Mouse (Mus musculus) ES-CJ7 (cell line): ENCODE data around the gene Rnf126.

Experiments used
- DNase-seq: peaks from one replicate; pipeline ENCODE4 v3.0.0; 2011; ENCODE audit warnings: low read depth, low spot score

Rnf126 gene

DNA sequence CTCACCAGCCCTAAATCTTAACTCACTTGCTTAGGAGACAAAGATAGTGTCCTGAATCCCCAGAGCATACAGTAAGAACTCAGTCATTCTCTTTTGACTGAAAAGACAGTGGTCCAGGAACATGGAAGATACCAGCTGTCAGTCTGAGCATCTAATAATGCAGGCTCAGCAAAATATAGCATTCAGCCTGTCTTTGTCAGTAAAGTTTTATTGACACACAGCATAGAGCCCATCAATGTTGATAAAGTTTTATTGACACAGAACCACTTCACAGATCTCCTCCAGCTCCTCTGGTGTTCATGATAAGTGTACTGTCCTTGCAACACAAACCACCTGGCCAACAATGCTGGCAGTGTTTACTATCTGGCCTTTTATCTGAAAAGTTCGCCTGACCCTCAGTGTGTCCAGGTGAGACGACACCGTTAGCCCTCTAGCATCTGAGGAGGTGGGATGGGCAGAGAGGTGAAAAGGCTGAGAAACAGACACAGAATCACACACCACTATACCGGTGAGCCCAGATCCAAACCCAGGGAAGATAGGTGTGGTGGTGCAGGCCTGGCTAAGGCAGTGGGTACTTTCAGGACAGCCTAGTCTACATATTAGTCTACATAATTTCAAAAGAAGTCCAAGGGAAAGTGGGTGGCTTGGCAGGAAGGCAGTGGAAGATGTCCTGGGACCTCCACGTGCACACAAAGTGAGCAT, 25.7 kb upstream of the Rnf126 start:
- DNase-seq: no peak

DNA sequence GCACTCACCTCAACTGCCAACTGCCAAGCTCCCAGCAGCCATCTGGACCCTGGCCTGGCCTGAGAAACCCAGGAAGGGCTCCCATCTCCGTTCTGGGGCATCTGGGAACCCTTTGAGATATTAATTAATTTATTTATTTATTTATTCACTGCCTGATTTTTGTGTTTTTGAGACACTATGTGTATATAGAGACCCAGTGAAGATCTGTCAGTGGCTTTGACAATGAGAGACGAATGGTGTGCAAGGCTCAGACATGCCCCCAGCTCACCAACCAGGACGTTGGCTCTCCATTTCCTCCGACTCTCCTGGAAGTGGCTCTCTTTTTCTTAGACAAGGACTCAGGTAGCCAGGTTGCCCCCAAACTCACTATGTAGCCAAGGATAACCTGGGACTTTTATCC, 24.1 kb upstream of the Rnf126 start, which contains the start of gene Prss57:
Gene Prss57 (minus strand): TSS at position 101 of the 400 bp plus-strand sequence.
- no peak for DNase-seq

DNA sequence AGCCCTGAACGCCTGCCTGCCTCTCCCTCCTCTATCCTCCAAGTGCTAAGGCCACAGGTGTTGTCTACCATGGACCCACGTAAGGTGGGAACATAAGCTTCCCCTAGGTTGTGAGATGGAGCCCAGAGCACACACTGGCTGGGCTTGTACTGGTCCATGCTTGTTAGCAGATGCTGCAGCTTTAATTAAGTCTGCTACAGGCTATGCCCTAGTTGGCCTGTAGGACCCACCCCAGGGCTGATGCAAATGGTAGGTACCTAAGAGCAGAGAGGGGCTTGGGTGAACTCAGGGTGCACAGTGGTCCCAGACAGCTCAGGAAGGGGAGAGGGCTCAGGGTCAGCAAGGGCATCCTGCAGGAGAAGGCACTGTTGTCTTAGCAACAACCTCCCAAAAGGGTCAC, 22.8 kb upstream of the Rnf126 start:
- no peak for DNase-seq

DNA sequence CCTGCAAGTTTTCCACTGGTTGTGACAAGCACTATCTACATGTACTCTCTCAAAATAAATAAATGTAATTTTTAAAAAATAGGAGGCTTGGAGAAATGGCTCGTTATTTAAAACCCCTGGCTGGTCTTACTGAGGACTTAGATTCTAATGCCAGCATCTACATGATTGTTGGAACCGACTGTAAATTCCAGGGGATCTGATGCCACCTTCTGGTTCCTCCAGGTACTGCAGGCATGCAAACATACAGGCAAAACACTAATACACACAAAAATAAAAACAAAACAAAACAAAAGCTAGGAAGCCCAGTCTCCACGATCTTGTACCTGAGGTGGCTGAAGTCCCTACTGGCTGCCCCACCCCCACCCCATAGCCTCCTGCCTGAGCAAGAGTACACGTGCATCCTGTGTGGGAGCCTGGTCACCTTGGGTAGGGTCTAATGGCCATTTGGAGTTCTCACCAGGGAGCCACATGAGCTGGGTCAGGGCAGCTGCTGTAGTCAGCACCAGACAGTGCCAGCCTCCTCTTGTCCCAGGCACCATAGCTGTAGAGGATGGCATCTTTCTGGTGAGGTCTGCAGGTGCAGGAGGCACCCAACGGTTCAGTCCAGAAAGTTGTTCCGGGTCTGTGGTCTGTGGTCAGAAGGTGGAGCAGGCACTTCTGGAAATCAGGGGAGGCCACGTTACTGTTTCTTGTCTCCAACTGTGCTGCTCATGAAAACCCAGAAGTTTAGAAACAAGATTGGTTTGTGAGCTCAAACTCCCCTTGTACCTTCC, 21.8 kb upstream of the Rnf126 start:
- peak; percentile 70 for DNase-seq

DNA sequence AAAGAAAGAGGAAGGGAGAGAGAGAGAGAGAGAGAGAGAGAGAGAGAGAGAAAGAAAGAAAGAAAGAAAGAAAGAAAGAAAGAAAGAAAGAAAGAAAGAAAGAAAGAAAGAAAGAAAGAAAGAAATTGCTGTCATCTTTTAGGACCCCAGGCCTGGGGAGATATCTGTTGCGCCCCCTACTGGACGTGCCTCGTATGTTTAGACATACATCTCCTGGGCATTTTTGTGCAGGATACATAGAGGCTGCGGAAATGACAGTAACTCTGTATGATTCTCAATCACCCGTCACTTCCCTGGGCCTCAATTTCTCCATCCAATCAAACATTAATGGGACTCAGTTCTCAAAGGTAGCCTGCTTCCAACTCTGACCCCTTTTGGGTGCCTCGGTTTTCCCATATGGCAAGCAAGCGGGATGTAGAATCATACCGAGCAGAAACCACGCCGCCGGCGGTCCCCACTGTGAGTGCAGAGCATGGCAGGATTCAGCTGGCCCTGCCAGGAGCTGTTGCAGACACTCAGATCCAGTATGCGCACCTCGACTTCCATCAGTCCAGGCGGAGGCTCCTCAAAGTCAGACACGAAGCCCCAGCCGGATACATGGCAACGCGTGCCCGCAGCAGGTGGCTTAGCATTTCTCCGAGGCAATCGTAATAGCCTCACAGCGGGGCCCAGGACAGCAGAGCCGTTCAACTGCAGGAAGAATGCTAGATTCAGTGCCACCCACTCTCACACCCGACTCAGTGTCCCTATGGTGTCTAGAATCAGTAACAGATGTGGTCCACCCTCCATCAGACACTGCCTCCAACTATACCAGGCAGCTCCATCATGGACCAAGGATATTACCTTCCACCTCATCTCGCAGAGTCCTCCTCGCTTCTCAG, 17.4 kb upstream of the Rnf126 start:
- DNase-seq: peak; percentile 76

DNA sequence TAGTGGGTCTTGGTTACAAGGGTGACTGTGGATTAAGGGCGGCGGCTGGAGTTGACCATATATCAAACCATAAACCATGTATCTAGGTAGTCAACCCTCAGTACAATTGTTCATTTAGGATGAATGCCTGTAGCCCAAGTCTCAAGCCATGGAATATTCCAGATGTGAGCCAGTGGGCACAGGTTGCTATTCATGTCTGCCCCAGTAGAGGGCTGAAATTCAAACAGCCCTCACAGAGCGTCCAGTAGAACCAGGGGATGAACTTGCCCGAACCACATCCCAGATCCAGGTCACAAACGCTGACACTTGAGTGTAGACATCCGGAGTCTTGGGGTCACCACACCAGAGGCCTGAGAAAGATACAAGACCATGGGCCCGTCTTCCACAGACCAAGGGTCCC, 16.3 kb upstream of the Rnf126 start:
- peak; percentile 62 for DNase-seq

DNA sequence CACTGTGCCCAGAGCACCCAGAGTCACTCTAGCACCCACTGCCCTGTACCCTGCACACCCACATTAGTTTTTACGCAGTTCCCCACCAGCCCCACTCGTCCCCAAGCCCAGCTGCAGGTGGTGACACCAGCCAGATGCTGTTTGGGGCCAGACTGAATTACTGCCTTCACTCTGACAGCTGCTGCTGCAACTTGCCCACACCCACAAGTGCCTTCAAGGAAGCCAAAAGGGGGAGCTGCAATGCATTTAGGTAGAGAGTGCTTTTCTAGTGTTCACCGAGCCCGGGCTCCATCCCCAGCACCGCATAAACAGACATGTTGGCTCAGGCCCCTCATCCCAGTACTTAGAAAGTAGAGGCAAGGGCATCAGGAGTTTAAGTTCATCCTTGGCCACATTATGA, 15.2 kb upstream of the Rnf126 start:
- DNase-seq: no peak

DNA sequence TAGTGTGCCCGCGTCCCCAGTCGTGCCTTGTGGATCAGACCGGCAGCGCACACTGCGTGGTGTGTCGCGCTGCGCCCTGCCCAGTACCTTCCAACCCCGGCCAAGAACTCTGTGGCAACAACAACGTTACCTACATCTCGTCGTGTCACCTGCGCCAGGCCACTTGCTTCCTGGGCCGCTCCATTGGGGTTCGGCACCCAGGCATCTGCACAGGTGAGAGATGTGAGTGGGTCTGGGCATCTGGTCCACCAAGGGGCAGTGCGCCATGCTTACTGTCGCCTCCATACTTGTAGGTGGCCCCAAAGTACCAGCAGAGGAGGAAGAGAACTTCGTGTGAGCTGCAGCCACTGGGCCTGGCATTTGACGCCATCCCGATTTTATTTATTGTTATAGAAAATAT, 14.4 kb upstream of the Rnf126 start:
- DNase-seq: no peak

DNA sequence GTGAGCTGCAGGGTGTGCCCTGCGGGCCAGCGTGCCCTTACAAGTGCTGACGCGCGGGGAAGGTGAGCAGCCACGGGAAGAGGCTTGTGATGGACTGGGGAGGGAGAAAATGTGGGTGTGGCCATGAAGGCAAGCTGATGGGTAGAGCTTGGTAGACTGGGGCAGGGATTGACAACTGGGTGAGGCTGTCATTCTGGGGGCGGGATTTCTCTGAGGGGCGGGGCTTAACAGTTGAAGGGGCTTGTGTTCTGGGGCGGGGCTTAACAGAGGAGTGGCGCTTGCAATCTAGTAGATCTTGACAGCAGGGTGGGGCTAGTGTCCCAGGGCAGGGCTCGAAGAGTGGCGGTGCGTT, 13.9 kb upstream of the Rnf126 start:
- DNase-seq: peak; percentile 94

DNA sequence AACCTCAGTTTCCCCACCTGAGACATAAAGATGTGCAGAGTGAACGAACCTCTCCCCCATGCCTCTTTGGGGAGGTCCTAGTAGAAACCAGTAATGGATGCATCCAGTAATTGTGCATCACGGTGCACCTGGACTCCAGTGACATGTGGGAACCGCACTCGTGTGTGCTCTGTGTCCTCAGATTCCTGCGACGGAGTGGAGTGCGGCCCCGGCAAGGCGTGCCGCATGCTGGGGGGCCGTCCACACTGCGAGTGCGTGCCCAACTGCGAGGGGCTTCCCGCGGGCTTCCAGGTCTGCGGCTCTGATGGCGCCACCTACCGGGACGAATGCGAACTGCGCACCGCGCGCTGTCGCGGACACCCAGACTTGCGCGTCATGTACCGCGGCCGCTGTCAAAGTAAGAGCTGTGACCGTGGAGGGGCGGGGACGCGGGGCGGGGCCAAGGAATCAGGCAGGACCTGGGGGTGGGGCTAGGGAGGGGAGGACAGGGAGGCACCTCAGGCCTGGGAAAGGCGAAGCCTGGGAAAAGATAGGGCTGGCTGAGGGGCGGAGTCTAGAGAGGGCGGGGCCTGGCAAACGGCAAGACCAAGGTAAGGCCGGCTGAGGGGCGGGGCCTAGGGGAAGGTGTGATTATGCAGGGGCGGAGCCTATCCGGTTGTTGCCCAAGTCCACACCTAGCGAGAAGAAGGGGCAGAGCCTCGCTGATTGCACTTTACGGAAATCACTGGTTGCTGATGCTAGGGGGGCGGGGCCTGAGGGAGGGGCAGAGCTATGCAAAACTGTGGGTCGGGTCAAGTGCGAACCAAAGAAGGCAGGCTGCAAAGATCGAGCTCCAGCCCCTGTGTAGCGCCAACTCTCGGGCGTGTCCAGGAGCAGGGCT, 13.3 kb upstream of the Rnf126 start:
- DNase-seq: peak; percentile 100

DNA sequence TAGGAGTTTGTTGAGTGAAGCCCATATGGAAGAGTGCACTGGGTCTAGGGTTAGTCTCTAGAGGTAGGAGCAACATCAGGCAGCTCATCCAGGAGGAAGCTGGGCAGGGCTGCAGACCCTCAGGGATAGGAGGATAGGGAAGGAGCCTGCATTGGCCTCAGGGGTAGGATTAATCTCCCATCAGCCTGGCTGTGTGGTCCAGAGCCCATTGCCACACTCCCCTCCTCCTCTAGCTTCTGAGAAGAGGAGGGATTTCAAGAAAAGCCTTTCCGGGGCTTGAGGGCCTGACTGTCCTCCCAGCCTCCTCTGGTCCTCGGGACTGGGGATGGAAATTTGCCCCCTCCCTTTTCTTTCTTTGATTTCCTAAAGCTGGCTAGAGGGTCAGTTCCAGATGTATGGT, 12.4 kb upstream of the Rnf126 start:
- DNase-seq: no peak

DNA sequence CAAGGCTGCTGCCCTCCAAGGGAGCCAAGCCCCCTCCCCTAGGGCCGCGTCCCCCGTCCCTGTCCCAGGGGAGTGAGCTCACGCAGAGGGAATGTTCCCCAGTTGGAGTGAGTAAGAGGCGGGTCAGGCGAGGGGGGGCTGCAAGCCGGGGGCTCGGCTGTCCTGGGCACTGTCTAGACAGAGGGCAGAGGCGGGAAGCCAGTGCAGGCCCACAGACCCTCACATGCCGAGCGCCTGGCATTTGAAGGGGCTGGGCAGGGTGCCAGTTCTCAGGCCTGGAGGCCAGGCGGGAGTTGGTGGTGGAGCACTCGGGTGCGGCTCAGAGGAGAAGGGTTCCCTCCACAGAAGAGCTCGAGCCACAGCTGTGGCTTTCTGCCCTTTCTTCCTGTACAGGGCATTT, 11.3 kb upstream of the Rnf126 start:
- no peak for DNase-seq

DNA sequence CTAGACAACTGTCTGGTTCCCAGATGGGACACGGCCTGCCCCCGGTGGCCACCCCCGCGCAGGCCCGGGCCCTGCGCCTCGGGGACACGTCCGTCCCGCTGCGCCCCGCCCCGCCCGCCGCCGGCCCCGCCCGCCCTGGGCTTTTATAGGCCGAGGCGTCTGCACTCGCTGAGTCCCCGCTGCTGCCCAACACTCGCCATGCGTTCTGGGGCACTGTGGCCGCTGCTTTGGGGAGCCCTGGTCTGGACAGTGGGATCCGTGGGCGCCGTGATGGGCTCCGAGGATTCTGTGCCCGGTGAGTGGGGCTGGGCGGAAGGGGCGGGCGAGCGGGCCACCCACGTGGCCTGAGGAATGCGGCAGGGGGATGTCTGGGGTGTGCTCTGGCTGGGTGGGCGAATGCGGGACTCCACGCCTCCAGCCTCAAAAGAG, 10.4 kb upstream of the Rnf126 start, which contains the start of gene Fstl3:
Gene Fstl3 (plus strand): TSS at position 170 of the 429 bp plus-strand sequence.
- no peak for DNase-seq

DNA sequence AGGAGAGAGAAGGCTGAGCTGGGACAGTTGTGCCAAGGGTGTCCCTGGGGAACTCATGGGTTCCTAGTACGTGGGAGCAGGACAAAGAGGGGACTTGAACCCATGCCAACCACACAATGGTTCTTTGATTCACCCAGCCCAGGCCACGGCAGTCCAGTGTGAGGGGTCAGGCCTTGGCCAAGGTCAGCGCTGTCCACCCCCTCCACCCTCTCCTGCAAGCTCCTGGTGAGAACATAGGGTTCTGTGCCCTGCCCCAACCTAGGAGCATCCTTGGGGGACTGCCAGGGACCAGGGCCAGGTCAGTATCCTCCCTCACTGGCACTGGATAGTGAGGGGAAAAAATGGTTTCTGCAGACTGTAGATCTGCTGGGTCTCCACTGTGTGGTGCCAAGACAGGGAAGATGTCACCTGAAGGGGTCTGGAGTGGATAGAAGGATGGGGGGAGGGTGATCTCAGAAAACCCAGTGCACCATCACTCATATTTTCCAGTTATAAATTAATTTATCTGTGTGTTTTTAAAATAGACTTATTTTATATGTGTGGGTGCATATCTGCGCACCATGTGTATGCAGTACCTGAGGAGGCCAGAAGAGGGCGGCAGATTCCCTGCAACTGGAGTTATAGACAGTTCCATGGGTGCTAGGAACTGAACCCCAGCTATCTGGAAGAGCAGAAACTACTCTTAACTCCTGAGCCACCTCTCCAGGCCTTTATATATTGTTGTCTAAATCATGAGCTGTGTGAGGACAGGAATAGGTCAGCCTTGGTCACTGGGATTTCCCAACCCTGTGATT, 7.9 kb upstream of the Rnf126 start:
- peak; percentile 42 for DNase-seq

DNA sequence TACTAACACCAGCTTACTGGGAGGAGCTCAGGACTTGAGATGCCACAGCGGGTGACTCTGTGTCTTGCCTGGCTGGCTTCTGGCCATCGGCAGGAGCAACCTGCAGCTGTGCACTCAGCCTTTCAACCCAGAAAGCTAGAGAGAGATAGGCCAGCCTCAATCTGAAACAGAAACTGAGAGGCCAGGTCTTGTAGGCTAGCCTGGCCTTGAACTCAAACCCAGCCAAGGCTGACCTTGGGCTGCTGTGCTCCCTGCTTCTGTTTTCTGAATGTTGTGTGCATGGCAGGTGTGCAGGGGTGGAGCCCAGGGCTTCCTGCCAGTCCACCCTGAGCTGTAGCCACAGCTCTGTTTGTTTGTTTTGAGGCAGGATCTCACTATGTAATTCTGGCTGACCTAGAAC, 6.5 kb upstream of the Rnf126 start:
- DNase-seq: peak; percentile 39

DNA sequence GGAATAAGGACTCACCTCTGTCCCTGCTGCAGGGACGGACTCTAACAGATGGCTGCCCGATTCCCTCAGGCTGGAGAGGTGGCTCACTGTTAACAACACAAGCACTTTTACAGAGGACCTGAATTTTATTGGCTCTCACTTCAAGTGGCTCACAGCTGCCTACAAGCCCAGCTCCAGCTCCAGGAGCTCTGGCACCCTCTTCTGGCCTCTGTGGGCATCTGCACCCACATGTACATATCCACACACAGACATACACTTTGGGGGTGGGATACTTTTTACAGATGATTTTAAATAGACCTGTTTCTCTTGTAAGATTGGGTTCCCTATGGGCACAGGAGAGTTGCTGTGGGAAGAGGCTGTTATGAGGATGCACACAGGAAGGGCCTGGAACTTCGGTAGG, 5.6 kb upstream of the Rnf126 start:
- peak; percentile 68 for DNase-seq

DNA sequence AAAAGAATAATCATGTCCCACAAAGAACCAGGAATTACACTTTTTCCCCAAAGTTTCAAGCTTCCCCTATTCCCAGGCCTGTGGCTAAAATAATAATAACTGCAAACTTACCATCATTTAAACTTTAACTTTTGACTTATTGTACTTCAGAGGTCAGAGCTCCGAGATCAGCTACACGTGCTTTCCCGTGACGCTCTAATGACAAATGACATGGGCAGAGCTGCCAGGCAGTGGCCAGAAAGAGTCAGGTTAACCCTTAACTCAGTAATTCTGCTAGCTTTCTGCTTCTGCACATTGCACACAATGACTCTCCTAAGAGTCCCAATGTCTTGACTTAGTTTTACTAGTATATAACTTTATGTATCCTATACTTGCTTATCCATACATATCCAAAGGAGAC, 2.6 kb upstream of the Rnf126 start:
- no peak for DNase-seq

DNA sequence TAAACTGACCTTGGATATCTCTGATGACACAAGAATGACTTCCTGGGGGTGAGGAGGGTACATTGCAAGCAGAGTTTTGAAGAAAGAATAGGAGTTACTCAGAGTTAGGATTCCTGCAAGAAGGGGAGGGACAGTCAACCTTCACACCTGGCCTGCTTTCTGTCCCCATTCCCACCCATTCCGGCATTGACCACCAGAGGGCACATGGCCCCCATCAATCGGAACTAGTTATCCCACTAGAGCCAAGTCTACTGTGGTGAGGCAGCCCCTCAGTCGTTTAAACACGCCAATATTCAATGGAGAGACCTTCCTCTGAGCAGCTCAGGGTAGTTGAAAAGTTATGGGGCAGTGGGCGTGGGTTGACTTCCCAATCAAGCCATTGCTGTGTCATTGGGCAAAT, 1.6 kb upstream of the Rnf126 start:
- peak; percentile 84 for DNase-seq

DNA sequence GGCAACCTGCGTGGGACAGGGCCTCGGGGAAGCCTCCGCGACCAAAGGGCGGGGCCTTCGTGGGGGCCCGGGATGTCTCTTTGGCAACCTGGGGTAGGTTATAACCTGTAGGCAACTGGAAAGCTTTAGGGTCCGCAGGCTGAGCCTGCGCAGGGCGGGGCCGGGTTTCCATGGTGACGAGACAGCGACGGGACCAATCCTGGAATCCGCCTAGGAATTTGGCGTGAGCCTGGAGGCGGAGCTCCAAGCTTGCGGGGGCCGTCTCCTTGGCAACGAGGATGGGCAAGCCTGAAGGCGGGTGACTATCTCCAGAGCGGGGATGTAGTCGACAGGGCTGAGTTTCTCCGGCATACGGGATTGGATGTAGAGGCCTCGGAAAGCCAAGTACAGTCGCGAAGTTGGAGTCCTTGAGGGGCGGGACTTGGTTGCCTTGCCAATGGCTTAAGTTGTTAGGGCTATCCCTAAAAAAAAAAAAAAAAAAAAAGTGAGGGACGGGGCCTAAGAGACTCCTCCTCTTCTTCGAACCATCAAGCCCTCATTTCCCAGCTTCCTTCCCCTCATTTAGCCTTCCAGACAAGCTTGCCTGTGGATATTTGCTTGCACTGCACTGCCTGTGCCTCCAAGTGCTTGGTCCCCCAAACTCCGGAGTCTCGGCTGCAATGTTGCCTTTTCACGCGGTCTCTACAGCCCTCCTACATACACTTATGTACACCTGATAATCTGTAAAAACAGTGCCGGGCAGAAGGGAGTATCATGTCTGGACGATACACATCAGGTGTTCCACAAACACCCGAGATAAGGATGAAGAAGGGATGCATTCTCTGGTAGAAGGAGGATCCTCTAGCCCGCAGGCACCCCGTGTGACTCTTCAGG, 856 bp upstream of the Rnf126 start:
- peak; percentile 96 for DNase-seq
